Mouse (Mus musculus): Measurements from ENCODE around the gene Fhit.

Gene Fhit

DNA sequence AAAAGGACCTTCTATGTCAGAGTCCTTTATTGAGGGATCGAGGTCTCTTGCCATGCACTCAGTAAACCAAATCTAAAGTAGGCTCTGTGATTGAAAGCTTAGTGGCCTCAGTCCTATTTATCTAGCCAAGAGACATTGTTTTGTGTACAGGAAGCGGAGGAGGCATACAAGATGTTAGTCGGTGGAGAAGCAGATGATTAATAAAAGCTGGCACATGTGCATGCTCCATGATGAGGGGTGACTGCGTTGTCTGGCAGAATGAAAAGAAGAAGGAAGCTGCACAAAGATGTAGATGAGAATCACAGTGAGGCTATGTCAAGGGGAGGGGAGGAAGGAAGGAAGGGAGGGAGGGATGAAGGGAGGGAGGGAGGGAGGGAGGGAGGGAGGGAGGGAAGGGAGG, 481.8 kb downstream of the Fhit start:
- DNase-seq, result no peak

DNA sequence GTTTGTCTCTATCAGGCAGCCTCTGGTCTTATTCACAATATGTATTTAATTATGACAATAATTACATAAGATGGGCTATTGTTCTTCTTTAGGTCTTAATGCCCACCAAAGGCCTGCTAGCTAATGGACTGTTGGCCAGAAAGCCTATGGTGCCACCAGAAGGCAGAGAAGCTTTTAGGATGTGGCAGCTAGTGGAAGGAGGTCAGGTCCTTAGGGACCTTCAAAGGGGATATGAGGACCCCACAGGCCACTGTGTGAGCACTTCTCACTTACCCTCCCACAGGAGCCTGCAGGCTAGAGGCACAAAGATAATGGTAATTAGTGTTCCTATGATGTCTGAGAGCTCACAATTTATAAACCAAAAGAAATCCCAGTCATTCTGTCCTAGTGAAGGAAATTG, 482.2 kb downstream of the Fhit start:
- DNase-seq, result no peak

DNA sequence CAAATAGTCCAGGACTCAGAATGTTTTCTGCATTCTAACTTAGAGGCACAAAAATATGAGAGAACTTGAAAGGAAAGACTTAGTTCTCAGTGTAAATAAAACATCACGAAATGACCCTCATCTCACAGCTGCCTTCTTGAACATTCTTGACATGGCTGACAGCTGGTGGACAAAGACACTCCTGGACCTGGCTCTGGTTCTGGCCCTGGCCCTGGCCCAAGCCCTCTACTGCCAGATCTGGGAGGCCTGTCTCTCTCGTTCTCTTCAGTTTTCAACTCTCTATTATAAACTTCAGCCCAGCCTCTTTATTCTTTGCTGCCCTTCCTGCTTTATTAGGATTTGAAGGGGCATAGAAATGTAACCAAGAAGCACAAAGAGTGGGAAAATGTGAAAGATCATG, 484.2 kb downstream of the Fhit start:
- DNase-seq, result no peak

DNA sequence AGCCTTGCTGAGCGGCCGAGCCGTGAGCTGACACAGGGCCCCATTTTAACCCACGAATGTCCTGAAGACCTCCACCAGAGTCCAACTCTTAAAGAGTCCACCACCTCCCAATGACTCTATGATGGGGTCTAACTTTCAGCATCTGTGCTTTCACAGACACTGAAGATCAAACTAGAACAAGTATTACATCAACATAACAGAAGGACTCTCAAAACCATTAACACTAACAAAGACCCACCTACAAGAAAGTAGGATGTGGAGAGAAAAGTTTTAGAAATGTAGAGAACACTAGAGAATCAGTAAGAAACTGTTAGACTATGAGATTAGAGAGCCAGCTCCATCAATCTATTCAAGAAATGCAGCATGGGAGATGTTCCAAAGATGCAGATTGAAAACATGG, 501.6 kb downstream of the Fhit start:
- DNase-seq, result no peak

DNA sequence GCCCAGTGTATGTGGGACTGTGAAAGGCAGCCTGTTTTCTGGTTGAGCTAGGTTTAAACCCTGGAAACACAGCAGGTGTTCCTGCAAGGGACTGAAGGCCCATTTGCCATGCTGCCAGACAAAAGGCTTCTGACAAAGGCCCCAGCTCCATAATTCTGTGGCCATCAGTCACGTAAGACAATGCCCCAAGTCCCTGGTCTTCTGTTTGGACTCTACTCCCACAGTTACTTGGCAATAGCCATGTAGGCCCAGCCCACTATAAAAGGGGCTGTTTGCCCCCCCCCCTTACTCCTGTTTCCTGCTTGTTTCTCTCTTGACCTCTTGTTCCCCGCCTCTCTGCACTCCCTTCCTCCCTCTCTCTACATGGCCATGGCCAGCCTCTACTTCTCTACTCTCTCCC, 502.5 kb downstream of the Fhit start:
- no peak for DNase-seq

DNA sequence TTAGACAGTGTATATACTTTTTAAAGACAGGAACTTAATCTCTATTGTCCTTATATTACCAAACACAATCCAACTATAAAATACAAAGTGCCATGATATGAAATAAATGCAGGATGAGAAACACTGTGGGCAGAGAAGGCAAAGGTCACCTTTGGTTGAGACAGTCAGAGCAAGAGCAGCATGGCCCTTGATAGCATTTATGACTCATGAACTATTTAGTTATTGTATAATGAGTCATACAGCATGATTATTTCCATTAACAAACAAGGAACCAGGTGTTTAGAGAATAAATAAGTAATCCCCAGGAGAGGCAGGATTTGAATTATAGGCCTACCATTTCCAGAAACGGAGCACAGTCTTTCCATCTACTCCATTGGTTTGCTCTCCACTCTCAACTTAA, 503.6 kb downstream of the Fhit start:
- DNase-seq, result no peak

DNA sequence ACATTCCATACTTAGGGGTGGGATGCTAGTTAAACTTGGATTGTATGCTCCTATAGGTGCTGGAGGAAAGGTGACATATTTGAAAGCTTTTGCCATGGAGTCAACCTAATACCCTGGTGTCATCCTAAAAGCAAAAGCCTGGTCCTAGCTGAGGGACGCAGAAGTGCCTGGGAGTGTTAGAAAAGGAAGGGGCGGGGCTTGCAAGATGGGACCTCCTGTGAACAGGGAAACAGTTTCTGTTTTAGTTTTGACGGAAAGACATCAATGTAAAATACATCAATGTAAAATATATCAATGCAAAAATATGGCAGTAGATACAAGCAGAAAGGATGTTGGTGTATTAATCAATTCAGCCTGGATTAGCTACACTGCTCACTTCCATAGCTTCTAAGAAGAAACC, 504.5 kb downstream of the Fhit start:
- no peak for DNase-seq

DNA sequence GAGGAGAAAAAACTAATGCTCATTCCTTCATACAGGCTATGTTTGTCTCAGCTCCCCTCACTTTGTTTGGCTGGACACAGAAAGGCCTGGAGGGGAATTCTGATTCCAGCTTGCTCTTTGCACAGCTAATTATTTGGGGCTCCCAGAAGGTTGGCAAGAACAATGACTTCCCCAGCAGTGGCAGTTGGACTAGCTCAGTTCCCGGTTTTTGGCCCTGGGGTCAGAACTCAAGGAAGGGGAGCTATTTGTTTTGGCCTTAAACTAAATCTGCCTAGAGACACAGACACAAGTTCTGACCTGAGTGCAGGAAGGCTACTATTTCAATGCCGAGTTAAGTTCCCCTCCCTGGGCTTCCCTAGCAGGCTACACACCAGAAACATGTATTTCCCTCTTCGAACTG, 506.0 kb downstream of the Fhit start:
- peak; percentile 10 for DNase-seq

DNA sequence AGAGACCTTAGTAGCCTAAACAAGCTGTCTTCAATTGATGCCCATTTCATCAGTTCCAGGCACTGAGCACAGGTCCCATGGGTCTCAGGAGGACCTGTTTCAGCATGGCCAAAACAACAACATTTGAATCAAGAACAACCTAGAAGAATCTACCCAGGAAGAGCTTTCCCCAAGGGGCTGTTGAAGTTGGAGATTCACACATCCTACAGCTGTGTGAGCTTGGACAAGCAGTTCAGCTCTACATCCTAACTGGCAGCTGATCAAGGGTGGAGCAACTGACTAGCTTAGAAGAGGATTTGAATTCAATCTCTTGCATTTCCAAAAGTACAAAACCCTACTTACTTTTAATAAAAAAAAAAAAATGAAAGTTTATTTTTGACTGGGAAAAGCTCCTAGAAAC, 514.0 kb downstream of the Fhit start:
- no peak for DNase-seq

DNA sequence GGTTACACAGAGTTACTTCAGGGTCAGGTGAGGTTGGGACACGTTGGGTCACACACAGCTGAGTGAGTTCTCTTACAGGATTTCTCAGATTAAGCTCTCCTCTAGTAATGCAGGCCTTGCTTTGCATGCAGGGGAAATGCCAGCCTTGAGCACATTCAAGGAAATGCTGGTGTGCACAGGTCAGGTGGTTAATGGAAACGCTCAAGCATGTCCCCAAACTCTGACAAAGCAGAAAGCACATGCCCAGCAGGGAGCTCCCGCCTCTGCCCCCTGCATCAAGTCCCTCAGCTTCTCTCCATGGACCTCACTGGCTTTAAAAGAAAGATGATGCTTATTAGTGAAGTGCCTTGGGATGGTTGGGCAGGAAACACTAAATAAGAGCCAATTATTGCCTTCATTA, 530.1 kb downstream of the Fhit start:
- DNase-seq, result no peak

DNA sequence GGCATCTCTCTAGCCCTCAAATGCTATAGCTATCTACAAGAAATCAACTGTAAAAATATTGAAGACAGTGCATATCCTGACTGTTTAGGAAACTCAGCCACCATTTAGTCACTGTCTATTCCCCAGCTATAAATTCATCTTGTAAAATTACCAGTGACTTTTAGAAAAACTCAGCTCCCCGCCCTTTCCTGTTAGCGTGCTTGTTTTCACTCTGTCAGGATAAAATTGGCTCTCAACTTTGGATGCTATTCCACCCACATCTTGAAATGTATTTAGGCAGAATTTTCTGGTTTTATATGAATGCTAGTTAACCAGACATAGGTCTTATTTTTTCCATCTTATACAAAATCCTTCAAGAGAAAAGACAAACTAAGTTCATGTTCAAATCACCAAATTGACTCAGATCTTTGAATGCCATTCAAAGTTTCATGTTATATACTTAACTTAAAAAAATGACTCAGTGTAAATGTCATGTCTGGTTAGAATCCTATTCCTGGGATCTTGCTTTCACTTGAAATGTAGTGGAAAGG, 530.9 kb downstream of the Fhit start:
- no peak for DNase-seq

DNA sequence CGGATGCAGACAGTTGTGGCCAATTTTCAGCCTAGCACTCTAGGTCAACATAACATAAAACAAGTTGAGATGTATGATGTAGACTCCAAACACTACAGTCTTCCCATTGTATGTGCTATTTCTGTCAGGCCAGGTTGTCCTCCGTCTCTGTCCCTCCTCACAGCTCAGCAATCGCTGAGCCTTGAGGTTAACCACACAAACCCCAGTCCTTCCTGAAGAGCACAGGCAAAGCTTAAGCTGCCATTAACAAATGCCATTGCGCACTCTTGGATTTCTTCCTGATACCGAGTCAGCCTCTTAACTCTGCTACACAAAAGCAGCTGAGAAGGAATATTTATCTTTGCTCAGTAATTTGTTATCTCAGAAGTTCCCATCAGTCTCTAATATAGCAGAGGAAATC, 568.4 kb downstream of the Fhit start:
- DNase-seq, result no peak

DNA sequence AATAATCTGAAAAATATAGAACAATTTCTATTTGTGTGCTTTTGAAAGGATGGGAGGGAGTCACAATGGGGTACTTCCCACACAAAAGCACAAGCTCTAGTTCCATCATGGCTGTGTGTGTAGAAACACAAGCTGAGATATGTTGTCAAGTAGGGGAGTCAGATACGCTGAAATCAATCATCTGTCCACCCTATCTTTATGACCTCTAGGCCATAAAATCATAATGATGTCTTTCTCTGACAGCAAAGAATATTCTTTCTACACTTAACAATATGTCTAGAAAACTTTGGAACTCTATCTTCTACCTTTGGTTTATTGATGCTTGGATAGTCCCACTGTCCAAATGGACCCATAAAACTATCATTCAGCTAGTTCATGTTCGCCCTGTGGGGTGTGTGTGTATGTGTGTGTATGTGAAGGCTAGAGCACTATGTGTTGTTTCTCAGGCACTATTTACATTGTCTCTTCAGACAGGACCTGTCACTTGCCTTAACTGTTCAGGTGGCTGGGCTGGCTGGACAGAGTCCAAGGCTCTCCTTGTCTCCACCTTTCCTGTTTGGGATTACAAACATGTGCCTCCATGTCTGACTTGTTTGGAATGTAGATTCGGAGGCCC, 592.8 kb downstream of the Fhit start:
- DNase-seq, result no peak

DNA sequence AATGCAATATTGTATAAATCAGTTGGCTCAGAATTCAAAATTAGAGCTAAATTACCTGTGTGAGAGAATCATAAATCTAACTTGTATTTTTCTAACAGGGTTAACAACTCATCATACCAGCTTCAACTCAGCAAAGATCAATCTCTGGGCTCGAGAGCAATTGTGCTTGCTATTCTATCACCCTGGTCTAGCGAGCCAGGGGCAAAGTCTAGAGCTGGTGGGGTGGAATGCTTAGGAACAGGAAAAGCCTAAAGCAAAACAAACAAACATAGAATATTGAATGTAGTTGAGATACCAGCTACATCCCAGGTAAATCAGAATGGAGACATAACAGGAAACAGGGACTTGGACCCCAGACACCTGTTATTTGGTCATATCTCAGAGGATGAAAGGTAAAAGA, 594.1 kb downstream of the Fhit start:
- DNase-seq, result no peak

DNA sequence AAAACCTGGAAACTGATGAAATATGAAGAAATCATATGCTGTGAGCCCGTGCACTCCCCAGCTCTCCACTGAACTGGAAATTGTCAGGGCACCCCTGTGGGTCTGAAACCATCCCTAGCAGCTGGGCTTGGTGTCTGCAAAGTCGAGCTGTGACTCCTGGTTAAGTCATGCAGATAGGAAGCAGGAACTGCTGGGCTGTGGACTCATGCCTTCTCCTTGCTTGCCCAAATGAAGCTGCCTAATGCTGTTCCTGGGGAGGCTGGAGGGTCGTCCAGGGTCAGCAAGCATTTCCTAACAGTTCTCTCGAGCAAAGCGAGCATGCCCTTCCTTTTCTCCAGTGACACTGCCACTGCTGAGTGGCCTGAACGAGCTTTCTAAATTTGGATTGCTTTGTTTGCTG, 607.1 kb downstream of the Fhit start:
- no peak for DNase-seq

DNA sequence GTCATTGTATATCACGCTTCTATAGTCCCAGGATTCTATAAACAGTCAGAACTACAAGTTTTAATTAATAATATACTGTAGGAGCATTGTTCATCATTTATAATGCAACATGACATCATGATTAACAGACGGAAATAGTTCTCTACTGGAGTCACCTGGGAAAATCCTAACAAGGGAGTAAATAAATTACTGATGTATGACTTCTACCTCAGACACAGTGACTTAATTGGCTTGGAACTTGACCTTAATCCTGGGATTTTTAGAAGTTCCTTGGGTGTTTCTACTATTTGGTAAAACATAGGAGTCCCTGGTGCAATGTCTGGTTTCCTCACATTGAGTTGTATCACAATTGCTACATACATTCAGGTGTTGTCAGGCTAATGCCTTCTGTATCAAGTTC, 613.2 kb downstream of the Fhit start:
- no peak for DNase-seq

DNA sequence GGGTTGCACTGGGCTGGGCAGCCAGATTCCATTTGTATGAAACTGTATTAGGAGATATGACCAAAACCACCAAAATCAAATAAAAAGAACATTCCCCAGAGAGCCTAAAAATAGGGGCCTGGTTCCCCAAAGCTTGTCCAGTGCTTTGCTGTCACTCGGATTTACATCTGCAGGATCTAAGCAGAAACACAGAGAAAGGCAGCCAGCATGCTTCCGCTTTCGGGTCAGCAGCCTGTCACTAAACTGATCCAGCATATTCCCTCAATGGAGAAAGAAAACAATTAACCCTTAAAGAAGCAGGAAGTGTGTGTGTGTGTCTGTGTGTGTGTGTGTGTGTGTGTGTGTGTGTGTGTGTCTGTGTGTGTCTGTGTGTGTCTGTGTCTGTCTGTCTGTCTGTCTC, 615.9 kb downstream of the Fhit start:
- no peak for DNase-seq

DNA sequence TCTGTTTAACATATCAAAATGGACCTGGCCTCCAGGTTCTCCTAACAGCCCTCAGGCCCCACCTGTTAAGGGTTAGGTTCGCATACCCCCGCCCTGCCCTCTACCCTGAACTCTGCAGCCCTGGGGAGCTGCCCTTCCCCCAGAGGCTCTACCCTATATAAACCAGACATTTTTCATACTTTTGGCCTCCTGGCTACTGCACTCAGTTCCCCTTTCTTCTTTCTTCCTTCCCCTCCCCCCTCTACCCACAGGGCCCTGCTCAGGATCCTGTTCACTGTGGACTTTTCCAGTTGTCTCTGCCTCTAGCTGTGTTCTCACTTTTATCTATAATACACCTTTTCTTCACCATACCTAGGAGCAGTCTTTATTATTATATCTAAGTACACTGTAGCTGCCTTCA, 627.0 kb downstream of the Fhit start:
- no peak for DNase-seq

DNA sequence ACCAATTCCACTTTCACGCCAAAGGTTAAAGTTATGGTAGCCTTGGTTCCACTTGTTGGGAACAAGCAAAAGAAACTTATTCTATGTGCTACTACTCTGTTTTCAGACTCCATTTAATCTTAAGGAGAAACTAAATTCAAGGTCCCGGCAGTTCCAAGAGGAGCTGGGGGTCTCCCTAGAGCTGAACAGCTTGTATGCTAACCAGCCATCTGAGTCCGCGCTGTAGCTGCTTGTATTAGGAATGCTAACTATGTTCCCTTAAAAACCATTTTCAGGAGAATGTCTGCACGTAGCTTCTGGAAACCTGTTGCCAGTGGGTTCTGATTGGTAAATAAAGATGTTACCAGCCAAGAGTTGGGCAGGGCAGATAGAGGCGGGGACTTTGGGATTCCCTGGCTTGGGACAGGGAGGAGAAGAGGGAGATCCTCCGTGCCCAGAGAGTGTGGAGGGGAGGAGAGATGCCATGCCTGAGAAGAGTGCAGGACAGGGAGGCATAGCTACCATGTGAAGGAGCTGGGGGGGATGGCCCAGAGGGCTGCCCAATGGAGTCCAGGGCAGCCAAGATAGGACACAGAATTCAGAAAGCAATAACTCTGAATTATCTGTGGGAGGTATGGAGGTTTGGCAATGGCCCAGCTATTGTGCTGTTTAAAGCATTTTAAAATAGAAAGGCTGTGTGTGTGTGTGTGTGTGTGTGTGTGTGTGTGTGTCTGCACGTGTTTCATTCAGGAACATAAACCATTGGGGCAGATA, 629.9 kb downstream of the Fhit start:
- no peak for DNase-seq

DNA sequence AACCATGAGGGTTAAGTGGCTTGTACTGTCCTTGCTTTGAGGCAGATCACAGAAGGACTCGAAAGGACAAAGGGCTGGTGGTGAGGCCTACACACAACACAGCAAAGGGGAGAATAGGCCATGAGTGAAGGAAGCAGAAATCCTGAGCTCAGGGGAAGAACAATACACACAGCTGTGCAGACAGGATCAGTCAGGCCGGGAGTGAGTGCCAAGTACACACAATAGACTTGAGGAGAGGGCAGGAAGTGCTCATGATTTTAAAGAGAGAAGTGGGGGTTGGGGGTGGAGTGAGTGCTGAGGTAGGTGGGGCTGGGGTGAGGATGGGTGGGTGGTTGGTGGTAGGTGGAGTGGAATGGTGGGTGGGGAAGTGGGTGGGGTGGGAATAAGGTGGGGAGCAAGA, 635.0 kb downstream of the Fhit start:
- no peak for DNase-seq

DNA sequence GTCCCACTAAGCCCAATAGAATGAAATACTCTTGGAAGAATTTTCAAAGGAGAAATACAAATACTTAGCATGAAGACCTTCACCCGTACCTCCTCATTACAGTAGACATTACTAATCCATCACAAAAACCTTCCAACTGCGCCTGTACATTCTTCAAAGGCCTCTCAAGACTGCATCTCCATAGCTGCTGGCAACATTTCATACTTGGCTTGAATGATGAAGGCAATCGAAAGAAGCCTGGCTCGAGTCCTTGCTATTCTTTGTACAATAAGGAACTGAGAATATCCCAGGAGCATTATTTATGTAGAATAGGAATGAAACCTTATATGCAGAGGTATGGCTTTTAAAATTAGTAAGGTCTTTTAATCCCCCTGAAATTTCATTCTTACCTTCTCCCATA, 636.0 kb downstream of the Fhit start:
- DNase-seq, result no peak

DNA sequence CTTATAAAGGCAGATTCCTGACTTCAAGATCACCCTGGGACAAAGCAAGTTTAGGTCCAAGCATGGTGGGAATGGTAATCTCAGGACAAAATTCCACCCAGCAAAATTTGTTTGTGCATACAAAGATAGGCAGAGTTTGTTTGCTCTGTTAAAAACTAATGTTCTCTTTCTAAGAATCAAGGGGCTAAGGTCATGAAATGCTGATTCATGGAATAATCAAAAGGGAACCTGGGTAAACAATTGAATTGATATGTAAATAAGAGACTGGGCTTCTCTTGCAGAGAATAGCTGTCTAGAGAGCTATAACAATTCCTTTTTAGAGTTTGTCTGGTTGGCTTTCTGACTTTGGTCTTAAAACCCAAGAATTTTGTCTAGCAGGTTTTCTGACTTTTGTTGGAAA, 647.8 kb downstream of the Fhit start:
- no peak for DNase-seq

DNA sequence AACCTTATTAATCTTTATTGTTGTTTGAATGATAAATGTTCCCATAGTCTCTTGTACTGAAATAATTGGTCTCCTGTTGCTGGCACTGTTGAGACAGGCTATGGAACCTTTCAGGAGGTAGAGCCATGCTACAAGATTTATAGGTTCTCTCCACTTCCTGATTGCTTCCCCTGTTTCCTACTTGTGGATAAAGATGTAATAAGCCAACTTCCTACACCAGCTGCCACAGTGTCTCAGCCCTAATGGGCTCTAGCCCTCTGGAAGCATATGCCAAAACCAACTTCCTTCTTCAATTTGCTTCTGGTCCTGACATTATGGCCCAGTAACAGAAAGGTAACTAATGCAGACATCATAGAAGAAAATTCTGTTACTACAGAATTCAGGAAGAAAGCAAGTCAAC, 652.6 kb downstream of the Fhit start:
- DNase-seq, result no peak

DNA sequence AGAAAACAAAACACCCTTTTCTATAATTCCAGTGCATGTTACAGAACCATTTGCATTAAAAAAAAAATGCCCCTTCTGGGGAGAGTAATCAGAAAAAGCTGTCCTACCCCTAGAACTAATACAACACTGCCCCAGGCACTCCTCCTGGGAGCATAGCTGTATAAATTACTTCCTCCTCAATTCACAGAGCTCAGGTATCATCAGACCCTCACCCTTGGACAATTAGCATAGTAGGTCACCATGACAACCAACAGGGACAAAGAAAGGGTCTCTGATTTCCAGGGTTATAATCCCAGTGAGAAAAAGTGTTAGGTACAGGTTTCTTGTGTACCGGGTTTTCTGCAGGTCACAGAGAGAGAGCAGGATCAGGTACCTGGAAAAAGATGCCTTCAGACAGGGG, 654.3 kb downstream of the Fhit start:
- DNase-seq, result no peak

DNA sequence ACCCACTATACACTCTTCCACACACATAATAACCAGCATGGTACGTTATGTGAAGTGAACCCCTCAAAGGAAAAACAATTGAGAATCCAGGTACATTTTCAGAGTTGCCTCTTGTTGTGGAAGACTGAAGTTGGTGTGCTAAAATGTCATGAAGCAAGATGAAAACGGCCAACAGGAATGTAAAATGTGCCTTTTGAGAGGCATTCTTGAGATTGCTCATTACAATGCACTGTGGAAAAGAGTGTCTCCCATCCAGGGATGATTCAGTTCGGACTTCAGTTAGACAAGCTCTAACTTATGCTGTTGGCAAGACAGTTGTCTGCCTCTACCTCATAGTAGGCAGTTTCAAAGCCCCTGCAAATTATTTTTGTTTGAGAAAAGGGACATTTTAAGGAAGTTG, 676.0 kb downstream of the Fhit start:
- no peak for DNase-seq

Data from cerebellum, adult 9-11 months (tissue).